Mouse (Mus musculus): Measurements from ENCODE around the gene Man2b1. TPM values are rescaled to one million over a fixed set of nuclear protein-coding genes. Genes with fewer than 3 reads are reported as not detected.
A peak's percentile ranks its signal among the peaks of the same experiment; 100 is the strongest.

Gene Man2b1
- 19.2 and 64.3 TPM in 2 replicates for polyA plus RNA-seq (2011; ENCODE audit: insufficient read depth, insufficient read length, low replicate concordance, missing spikeins)

DNA sequence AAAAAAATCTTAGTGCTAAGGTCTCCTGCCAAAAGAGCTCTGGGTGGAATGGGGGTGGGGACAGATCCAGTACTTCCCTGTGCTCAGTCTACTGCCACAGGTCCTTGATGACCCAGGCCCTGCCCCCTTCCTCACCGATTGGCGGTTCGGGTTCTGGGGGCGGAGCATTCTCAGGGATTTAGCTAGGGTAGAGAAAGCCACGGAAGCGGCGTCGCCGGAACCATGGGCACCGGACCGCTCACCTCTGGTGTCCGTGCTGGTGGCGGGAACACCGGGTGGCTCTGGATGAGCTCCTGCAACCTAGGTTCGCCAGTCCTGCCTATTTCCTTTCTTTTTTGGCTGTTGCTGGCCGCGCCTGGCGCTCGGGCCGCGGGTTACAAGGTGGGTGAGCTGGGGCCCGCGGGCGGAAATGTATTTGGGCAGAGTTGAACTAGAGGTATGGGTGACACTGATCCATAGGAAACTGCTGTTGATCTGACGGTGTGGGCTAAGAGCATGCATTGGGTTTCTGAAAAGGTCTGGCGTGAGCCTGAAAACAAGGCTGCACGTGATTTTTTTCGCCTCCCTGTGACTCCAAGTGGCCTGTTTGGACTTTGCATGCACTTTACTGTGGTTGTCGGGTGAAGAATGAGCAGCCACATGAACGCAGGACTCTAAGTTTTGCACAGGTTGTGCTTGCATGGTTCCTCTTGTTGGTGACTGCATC is at the start of gene Man2b1:
Gene Man2b1 (plus strand): TSS at position 163 of the 706 bp plus-strand sequence.
- H3K27ac ChIP-seq (ENCODE audit: control insufficient read depth, insufficient read depth, low read depth, low read length, poor library complexity), result peak within 1 kb of the TSS; percentile 82
- H3K4me1 ChIP-seq (ENCODE audit: control insufficient read depth, insufficient read depth, low read length), result no peaks in the 10 kb centered on the region; the same call in 1 of the 2 replicates
- peak within 1 kb of the TSS; percentile 91 for H3K4me3 ChIP-seq (replicated peaks; ENCODE audit: control insufficient read depth, low read depth, low read length)
- TF ChIP-seq CTCF (IDR thresholded peaks at IDR 0.05; ENCODE audit: control insufficient read depth, insufficient read depth, low read length) (no peak; the same call in 1 of the 2 replicates), POLR2A (IDR thresholded peaks at IDR 0.05; ENCODE audit: borderline replicate concordance, control insufficient read depth, low read depth, low read length) (peak; percentile 93)
- under 1% methylated on average over 30 of the region's 30 CpGs for WGBS

DNA sequence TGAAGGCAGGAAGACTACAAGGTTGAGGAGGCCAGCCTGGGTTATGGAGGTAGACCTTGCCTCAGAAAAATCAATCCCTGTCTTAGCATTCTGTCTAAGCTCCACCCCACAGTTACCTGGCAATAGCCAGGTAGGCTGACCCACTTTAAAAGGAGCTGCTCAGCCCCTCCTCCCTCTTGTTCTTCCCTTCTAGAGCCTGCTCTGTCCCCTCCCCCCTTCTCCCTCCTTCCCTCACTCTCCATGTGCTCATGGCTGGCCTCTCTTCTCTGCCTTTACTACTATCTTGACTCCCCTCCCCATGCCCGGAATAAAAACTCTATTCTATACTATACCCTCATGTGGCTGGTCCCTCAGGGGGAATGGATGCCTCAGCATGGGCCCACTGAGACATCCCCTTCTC is 49.2 kb upstream of the Man2b1 start:
- 74% methylated on average over 1 of the region's 1 CpGs for WGBS
- no peak overlapping the region for H3K27ac ChIP-seq (ENCODE audit: control insufficient read depth, insufficient read depth, low read depth, low read length, poor library complexity)
- no peak overlapping the region for H3K4me3 ChIP-seq (replicated peaks; ENCODE audit: control insufficient read depth, low read depth, low read length)
- TF ChIP-seq CTCF (IDR thresholded peaks at IDR 0.05; ENCODE audit: control insufficient read depth, insufficient read depth, low read length), result no peak
- TF ChIP-seq POLR2A (IDR thresholded peaks at IDR 0.05; ENCODE audit: borderline replicate concordance, control insufficient read depth, low read depth, low read length), result no peak
- peaks cover 2% of the 10 kb centered on the region; the same call in 1 of the 2 replicates for H3K4me1 ChIP-seq (ENCODE audit: control insufficient read depth, insufficient read depth, low read length)

DNA sequence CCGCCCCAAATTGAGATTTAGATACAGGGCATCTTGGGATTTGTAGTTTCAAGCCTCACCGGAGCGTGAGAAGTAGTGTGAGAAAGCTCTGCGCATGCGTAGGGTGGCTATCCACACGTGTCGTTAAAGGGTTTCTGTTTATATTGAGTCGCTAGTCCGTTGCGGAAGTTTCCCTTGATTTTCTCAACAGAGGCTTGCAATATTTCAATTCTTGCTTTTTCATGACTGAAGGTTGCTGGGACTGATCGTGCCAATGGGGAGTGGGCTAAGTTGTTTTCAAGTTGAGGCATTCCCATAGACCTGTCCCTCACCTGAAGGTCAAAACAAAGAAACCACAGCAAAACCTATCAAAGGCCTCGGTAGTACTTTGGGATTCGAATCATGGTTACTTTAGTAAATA is 48.3 kb upstream of the Man2b1 start:
- WGBS, result 2% methylated on average over 13 of the region's 13 CpGs
- TF ChIP-seq CTCF (IDR thresholded peaks at IDR 0.05; ENCODE audit: control insufficient read depth, insufficient read depth, low read length), result no peak
- TF ChIP-seq POLR2A (IDR thresholded peaks at IDR 0.05; ENCODE audit: borderline replicate concordance, control insufficient read depth, low read depth, low read length), result no peak

DNA sequence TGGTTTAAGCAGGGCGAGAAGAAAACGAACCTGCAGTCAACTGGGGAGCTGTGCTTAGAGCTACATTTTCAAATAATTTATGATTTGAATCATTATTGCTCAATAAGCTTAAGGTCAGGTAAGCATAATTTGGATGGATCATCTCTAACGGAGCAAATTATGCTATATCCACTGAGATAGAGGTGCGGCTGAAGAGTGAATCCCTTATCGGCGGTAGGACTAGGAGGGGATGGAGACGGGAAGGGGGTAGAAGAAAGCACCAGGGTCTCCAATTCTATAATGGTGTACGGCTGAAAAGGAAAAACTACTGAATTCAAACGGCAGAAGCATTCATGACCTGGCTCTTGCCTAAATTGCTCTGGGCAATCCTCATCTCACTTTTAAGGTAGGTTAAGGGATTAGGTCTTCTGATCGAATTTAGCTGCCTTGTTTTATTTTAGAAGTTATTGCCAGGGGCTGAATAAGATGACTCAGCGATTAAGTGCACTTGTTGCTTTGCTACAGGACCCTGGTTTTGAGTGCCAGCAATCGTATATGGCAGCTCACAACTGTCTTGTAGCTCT is 47.8 kb upstream of the Man2b1 start:
- WGBS, result 2% methylated on average over 12 of the region's 12 CpGs
- Histone ChIP-seq H3K4me1 (ENCODE audit: control insufficient read depth, insufficient read depth, low read length) (peaks cover 1% of the 10 kb centered on the region; the same call in 1 of the 2 replicates), H3K4me3 (replicated peaks; ENCODE audit: control insufficient read depth, low read depth, low read length) (no peak overlapping the region), H3K27ac (ENCODE audit: control insufficient read depth, insufficient read depth, low read depth, low read length, poor library complexity) (peak overlapping the region; percentile 39; the same call in 1 of the 2 replicates)
- TF ChIP-seq CTCF (IDR thresholded peaks at IDR 0.05; ENCODE audit: control insufficient read depth, insufficient read depth, low read length), result no peak
- no peak for TF ChIP-seq POLR2A (IDR thresholded peaks at IDR 0.05; ENCODE audit: borderline replicate concordance, control insufficient read depth, low read depth, low read length)

More for the DNA sequence above, 48.3 kb upstream of the Man2b1 start:
- H3K4me1 ChIP-seq (ENCODE audit: control insufficient read depth, insufficient read depth, low read length), result peaks cover 1% of the 10 kb centered on the region; the same call in 1 of the 2 replicates
- peak overlapping the region; percentile 50 for H3K4me3 ChIP-seq (replicated peaks; ENCODE audit: control insufficient read depth, low read depth, low read length)
- no peak overlapping the region for H3K27ac ChIP-seq (ENCODE audit: control insufficient read depth, insufficient read depth, low read depth, low read length, poor library complexity)

DNA sequence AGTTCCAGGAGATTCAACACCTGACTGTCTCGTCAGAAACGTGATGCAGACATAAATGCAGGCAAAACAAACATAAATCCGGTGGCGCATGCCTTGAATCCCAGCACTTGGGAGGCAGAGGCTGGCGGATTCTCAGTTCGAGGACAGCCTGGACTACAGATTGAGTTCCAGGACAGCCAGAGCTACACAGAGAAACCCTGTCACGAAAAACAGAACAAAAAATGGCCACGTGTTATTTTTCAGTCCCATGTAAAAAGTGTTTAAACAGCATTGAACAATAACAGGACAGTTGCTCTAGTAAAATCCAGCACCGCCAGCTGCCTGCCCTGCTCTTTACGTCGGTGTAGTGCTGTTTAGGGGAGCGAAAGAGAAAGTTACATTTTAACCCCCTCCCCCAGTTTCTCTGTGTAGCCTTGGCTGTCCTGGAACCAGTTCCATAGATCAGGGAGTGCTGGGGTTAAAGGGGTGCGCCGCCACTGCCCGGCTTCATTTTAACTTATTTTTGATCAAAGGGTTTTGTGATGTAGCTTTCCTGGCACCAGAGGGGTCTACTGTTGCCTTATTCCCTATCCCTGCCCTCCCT is 47.3 kb upstream of the Man2b1 start:
- H3K4me1 ChIP-seq (ENCODE audit: control insufficient read depth, insufficient read depth, low read length), result peaks cover 1% of the 10 kb centered on the region; the same call in 1 of the 2 replicates
- H3K27ac ChIP-seq (ENCODE audit: control insufficient read depth, insufficient read depth, low read depth, low read length, poor library complexity), result peak overlapping the region; percentile 41; the same call in 1 of the 2 replicates
- peak overlapping the region; percentile 89 for H3K4me3 ChIP-seq (replicated peaks; ENCODE audit: control insufficient read depth, low read depth, low read length)
- no peak for TF ChIP-seq CTCF (IDR thresholded peaks at IDR 0.05; ENCODE audit: control insufficient read depth, insufficient read depth, low read length)
- TF ChIP-seq POLR2A (IDR thresholded peaks at IDR 0.05; ENCODE audit: borderline replicate concordance, control insufficient read depth, low read depth, low read length), result no peak
- 1% methylated on average over 15 of the region's 15 CpGs for WGBS

DNA sequence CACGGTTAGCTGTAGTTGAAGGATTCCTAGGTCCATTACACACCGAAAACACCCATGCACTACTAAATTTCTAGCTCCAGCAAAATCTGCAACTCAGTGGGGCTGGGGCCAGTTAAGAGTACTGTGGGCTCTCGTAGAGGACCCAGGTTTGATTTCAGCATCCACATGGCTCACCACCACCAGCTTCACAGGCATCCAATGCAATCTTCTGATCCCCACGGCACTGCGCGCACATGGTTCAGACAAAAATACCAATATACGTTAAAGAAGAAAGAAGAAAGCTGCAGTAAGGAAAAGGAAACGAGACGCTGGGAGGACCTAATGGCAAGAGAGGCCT is 46.7 kb upstream of the Man2b1 start:
- no peak for TF ChIP-seq CTCF (IDR thresholded peaks at IDR 0.05; ENCODE audit: control insufficient read depth, insufficient read depth, low read length)
- TF ChIP-seq POLR2A (IDR thresholded peaks at IDR 0.05; ENCODE audit: borderline replicate concordance, control insufficient read depth, low read depth, low read length), result no peak
- Histone ChIP-seq H3K4me1 (ENCODE audit: control insufficient read depth, insufficient read depth, low read length) (peaks cover 1% of the 10 kb centered on the region; the same call in 1 of the 2 replicates), H3K4me3 (replicated peaks; ENCODE audit: control insufficient read depth, low read depth, low read length) (peak overlapping the region; percentile 89), H3K27ac (ENCODE audit: control insufficient read depth, insufficient read depth, low read depth, low read length, poor library complexity) (peak overlapping the region; percentile 63)
- under 1% methylated on average over 9 of the region's 9 CpGs for WGBS

DNA sequence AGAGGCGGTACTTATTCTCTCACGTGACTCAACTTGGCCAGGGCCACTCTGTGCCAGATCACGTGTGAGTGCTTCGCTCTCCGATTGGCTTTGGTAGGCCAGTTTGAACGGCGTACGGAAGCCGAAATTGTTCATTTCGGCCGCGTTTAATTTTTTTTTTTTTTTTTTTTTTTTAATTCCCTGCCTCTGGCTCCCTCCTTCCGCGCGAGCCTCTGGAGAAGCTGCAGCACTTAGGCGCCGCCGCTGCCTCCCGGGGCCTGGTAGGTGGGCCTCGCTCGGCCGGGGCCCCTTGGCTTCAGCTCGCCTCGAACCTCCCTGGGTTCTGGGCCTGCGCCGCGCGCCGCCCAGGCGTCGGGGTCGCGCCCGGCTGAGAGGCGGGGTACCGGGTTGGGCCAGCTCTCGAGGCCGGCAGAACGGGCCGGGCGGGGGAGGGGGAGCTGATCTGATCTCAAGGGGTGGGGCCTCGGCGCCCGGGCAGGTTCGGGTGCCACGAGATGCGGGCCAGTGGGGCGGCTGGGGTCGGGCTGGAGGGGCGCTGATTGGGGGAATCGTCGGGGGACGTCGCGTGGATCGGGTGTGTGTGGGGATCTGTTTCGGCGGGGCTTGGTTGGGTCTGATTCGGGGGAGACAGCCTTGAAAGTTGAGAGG is 46.2 kb upstream of the Man2b1 start, which contains the start of gene Tnpo2:
Gene Tnpo2 (plus strand): TSS at position 198 of the 648 bp plus-strand sequence.
- peaks cover 1% of the 10 kb centered on the region; the same call in 1 of the 2 replicates for H3K4me1 ChIP-seq (ENCODE audit: control insufficient read depth, insufficient read depth, low read length)
- WGBS, result under 1% methylated on average over 59 of the region's 59 CpGs
- H3K27ac ChIP-seq (ENCODE audit: control insufficient read depth, insufficient read depth, low read depth, low read length, poor library complexity), result peak within 1 kb of the TSS; percentile 92
- TF ChIP-seq CTCF (IDR thresholded peaks at IDR 0.05; ENCODE audit: control insufficient read depth, insufficient read depth, low read length) (no peak), POLR2A (IDR thresholded peaks at IDR 0.05; ENCODE audit: borderline replicate concordance, control insufficient read depth, low read depth, low read length) (no peak)
- peak within 1 kb of the TSS; percentile 89 for H3K4me3 ChIP-seq (replicated peaks; ENCODE audit: control insufficient read depth, low read depth, low read length)
